Mouse (Mus musculus): ENCODE results near the gene Macrod2.

- TF ChIP-seq EP300 (IDR thresholded peaks at IDR 0.05; ENCODE audit: low read depth) (no peak), CTCF (IDR thresholded peaks at IDR 0.05; ENCODE audit: low read depth) (no peak)
Measured at GRCm38 (mm10) chr2:140759732-140760131, 364.6 kb downstream of the Macrod2 start.
